Mouse (Mus musculus) limb, embryonic 11.5 days (tissue): Measurements from ENCODE around the gene Cyp2d11. TPM values are rescaled to one million over a fixed set of nuclear protein-coding genes. Genes with fewer than 3 reads are reported as not detected.

Source experiments
- ATAC-seq: fragments of 200-750 bp; cut with Nextera tagmentation; 2 replicates; pipeline ENCODE4 v1.8.0; 2017; ENCODE audit warnings: low read depth; ENCODE audit not compliant: insufficient number of reproducible peaks, low FRiP score, low TSS enrichment
- DNase-seq: peaks from one replicate; pipeline ENCODE4 v3.0.0-alpha.2; 2015; ENCODE audit warnings: low spot score
- H3K27ac ChIP-seq: fragments of 300-500 bp; sonication (generic); replicated peaks from 2 replicates; pipeline ENCODE4 v1.5.1; 2014; ENCODE audit warnings: low read depth, mild to moderate bottlenecking, low read length
- H3K27me3 ChIP-seq: fragments of 300-500 bp; sonication (generic); 2 replicates; pipeline ENCODE4 v1.6.1; 2014; ENCODE audit warnings: mild to moderate bottlenecking, low read length, mixed read lengths; ENCODE audit not compliant: control insufficient read depth, insufficient read depth
- H3K36me3 ChIP-seq: fragments of 300-500 bp; sonication (generic); 2 replicates; pipeline ENCODE4 v1.6.1; 2014; ENCODE audit warnings: mild to moderate bottlenecking, low read length, moderate library complexity, mixed read lengths; ENCODE audit not compliant: control insufficient read depth, insufficient read depth
- H3K4me1 ChIP-seq: fragments of 300-500 bp; sonication (generic); 2 replicates; pipeline ENCODE4 v1.6.1; 2014; ENCODE audit warnings: low read length, mixed read lengths; ENCODE audit not compliant: control insufficient read depth, insufficient read depth
- H3K4me2 ChIP-seq: fragments of 300-500 bp; sonication (generic); 2 replicates; pipeline ENCODE4 v1.6.1; 2014; ENCODE audit warnings: low read depth, mild to moderate bottlenecking, moderate library complexity; ENCODE audit not compliant: severe bottlenecking
- H3K4me3 ChIP-seq: fragments of 300-500 bp; sonication (generic); 2 replicates; pipeline ENCODE4 v1.5.1; 2014; ENCODE audit warnings: low read depth, low read length
- H3K9ac ChIP-seq: fragments of 300-500 bp; sonication (generic); 2 replicates; pipeline ENCODE4 v1.6.1; 2014; ENCODE audit warnings: mild to moderate bottlenecking, low read length
- H3K9me3 ChIP-seq: fragments of 300-500 bp; sonication (generic); 2 replicates; pipeline ENCODE4 v1.6.1; 2016; ENCODE audit warnings: low read length; ENCODE audit not compliant: control insufficient read depth
- WGBS: fragments of 180-500 bp; shearing (Covaris S2); extraction: QIAGEN DNeasy Blood & Tissue Kit; methylation state at CpG from one replicate; pipeline ENCODE4 v1.1.7; 2014; 5-methylcytosine and 5-hydroxymethylcytosine counted together
- polyA plus RNA-seq: library from polyadenylated mRNA; unstranded; fragments of >200 nt; fragmentation: Nextera tagmentation; extraction: Ambion mirVana; gene quantifications from 2 replicates; pipeline ENCODE4 v1.2.1, GENCODE M21; 2014

Gene Cyp2d11
- polyA plus RNA-seq, 1 experiment from 2014 or later, result not detected

- H3K4me1 ChIP-seq, result no peaks in the 10 kb centered on the region
- peak overlapping the region; percentile 70 for H3K4me3 ChIP-seq
- WGBS, result 36% methylated on average over 14 of the region's 14 CpGs
- H3K4me2 ChIP-seq, result peak overlapping the region; percentile 67
- DNase-seq (no peak), ATAC-seq (no peak)
- no peaks in the 10 kb centered on the region for H3K27me3 ChIP-seq
- H3K9me3 ChIP-seq, result no peaks in the 10 kb centered on the region
- no peak overlapping the region for H3K27ac ChIP-seq
- H3K36me3 ChIP-seq, result peaks cover 12% of the 10 kb centered on the region; the same call in 1 of the 2 replicates
- H3K9ac ChIP-seq, result peak overlapping the region; percentile 86
Measured at GRCm38 (mm10) chr15:82353078-82353744, 40.6 kb downstream of the Cyp2d11 start.

- Histone ChIP-seq H3K27ac (no peak overlapping the region), H3K9ac (no peak overlapping the region), H3K36me3 (peaks cover 14% of the 10 kb centered on the region; the same call in 1 of the 2 replicates), H3K27me3 (no peaks in the 10 kb centered on the region), H3K4me1 (peaks cover 7% of the 10 kb centered on the region; the same call in 1 of the 2 replicates), H3K9me3 (no peaks in the 10 kb centered on the region), H3K4me3 (no peak overlapping the region), H3K4me2 (no peak overlapping the region)
- DNase-seq (no peak), ATAC-seq (no peak)
- 98% methylated on average over 3 of the region's 3 CpGs for WGBS
Measured at GRCm38 (mm10) chr15:82351480-82351879, 42.3 kb downstream of the Cyp2d11 start.

GRCm38 (mm10) chr15:82350349-82350748 is 43.5 kb downstream of the Cyp2d11 start:
- no peak overlapping the region for H3K9ac ChIP-seq
- no peaks in the 10 kb centered on the region for H3K9me3 ChIP-seq
- H3K4me3 ChIP-seq, result no peak overlapping the region
- no peak for DNase-seq
- peaks cover 7% of the 10 kb centered on the region; the same call in 1 of the 2 replicates for H3K4me1 ChIP-seq
- no peak for ATAC-seq
- H3K27me3 ChIP-seq, result no peaks in the 10 kb centered on the region
- peaks cover 14% of the 10 kb centered on the region; the same call in 1 of the 2 replicates for H3K36me3 ChIP-seq
- no peak overlapping the region for H3K4me2 ChIP-seq
- H3K27ac ChIP-seq, result no peak overlapping the region
- 92% methylated on average over 4 of the region's 4 CpGs for WGBS

GRCm38 (mm10) chr15:82348999-82349341 is 44.9 kb downstream of the Cyp2d11 start:
- H3K36me3 ChIP-seq, result peaks cover 14% of the 10 kb centered on the region; the same call in 1 of the 2 replicates
- H3K27ac ChIP-seq, result no peak overlapping the region
- H3K9ac ChIP-seq, result no peak overlapping the region
- ATAC-seq (no peak), DNase-seq (no peak)
- no peaks in the 10 kb centered on the region for H3K9me3 ChIP-seq
- H3K4me2 ChIP-seq, result no peak overlapping the region
- H3K27me3 ChIP-seq, result no peaks in the 10 kb centered on the region
- WGBS, result 90% methylated on average over 2 of the region's 2 CpGs
- peaks cover 7% of the 10 kb centered on the region; the same call in 1 of the 2 replicates for H3K4me1 ChIP-seq
- no peak overlapping the region for H3K4me3 ChIP-seq

- Histone ChIP-seq H3K4me3 (no peak overlapping the region), H3K27ac (no peak overlapping the region), H3K4me2 (no peak overlapping the region), H3K36me3 (peaks cover 14% of the 10 kb centered on the region; the same call in 1 of the 2 replicates), H3K9ac (no peak overlapping the region), H3K4me1 (peaks cover 7% of the 10 kb centered on the region; the same call in 1 of the 2 replicates), H3K27me3 (no peaks in the 10 kb centered on the region), H3K9me3 (no peaks in the 10 kb centered on the region)
- ATAC-seq (no peak), DNase-seq (no peak)
- WGBS, result 90% methylated on average over 8 of the region's 8 CpGs
Measured at GRCm38 (mm10) chr15:82348258-82348998, 45.4 kb downstream of the Cyp2d11 start.

GRCm38 (mm10) chr15:82347852-82348251 is 46.0 kb downstream of the Cyp2d11 start:
- 92% methylated on average over 12 of the region's 12 CpGs for WGBS
- ATAC-seq, result no peak
- Histone ChIP-seq H3K9me3 (no peaks in the 10 kb centered on the region), H3K36me3 (peaks cover 14% of the 10 kb centered on the region; the same call in 1 of the 2 replicates), H3K27ac (no peak overlapping the region), H3K4me2 (no peak overlapping the region), H3K4me3 (no peak overlapping the region), H3K4me1 (peaks cover 7% of the 10 kb centered on the region; the same call in 1 of the 2 replicates), H3K9ac (no peak overlapping the region), H3K27me3 (no peaks in the 10 kb centered on the region)
- DNase-seq, result no peak

GRCm38 (mm10) chr15:82347303-82347676 is 46.5 kb downstream of the Cyp2d11 start:
- ATAC-seq (no peak), DNase-seq (no peak)
- Histone ChIP-seq H3K9ac (no peak overlapping the region), H3K36me3 (peaks cover 14% of the 10 kb centered on the region; the same call in 1 of the 2 replicates), H3K4me3 (no peak overlapping the region; the same call in 1 of the 2 replicates), H3K4me2 (peak overlapping the region; percentile 78; the same call in 1 of the 2 replicates), H3K27ac (no peak overlapping the region), H3K27me3 (no peaks in the 10 kb centered on the region), H3K9me3 (no peaks in the 10 kb centered on the region), H3K4me1 (peaks cover 7% of the 10 kb centered on the region; the same call in 1 of the 2 replicates)
- WGBS, result 80% methylated on average over 4 of the region's 4 CpGs

GRCm38 (mm10) chr15:82346580-82347302 is 47.1 kb downstream of the Cyp2d11 start:
- no peak for ATAC-seq
- no peak for DNase-seq

More at GRCm38 (mm10) chr15:82346580-82347302, 47.1 kb downstream of the Cyp2d11 start:
- Histone ChIP-seq H3K27ac (no peak overlapping the region), H3K9me3 (no peaks in the 10 kb centered on the region), H3K27me3 (no peaks in the 10 kb centered on the region), H3K9ac (peak overlapping the region; percentile 17; the same call in 1 of the 2 replicates), H3K36me3 (peaks cover 14% of the 10 kb centered on the region; the same call in 1 of the 2 replicates), H3K4me2 (peak overlapping the region; percentile 78), H3K4me1 (peaks cover 7% of the 10 kb centered on the region; the same call in 1 of the 2 replicates), H3K4me3 (peak overlapping the region; percentile 58)
- 67% methylated on average over 14 of the region's 14 CpGs for WGBS
